Mouse (Mus musculus): ENCODE results near the gene Pigk.

DNA sequence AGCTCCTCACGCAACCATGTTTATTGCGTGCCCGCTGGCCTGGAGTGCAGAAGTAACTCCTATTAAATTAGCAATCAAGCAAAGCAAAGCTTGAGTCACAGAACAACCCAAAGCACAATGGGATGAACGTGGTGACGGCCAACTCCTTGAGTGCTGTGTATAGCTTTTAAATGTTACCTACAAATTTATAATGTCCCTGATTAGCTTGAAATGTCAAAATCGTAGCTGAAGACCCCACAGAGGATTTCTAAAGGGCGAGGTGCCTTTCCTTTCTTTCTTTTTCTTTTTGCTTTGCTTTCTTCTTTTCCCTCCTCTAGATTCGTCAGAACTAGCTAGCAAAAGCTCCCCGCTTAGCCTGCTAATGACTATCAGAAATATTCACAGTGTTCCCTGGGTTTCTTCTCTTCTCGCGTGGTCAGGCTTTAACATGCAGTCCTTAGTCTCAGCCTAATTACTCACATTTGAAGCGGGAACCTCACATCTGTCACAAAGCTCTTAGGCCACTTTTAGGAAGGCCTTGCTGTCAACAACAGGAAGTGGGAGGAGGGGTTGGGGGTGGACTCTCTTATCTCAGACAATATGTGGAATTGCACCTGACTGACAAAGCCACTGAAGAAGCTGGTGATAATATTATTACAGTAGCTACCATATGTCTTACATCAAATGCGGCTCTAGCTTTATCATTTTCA lies 214.5 kb downstream of the Pigk start:
- TF ChIP-seq CTCF (IDR thresholded peaks at IDR 0.05; ENCODE audit: extremely low read depth, insufficient read depth, insufficient read length, insufficient replicate concordance) (no peak), POLR2A (IDR thresholded peaks at IDR 0.05; ENCODE audit: low read depth, low read length) (no peak)

All from spleen, adult 2 months (tissue).